Mouse (Mus musculus): Measurements from ENCODE around the gene Abl1.

Abl1 gene

GRCm38 (mm10) chr2:31689045-31689444, 869 bp downstream of the Abl1 start:
- DNase-seq (ENCODE audit: low spot score in 2 of 2), result peak; percentile 9 to 18

- DNase-seq (ENCODE audit: low spot score in 2 of 2), result no peak
Measured at GRCm38 (mm10) chr2:31690063-31690462, 1.9 kb downstream of the Abl1 start.

GRCm38 (mm10) chr2:31698209-31698608, 10.0 kb downstream of the Abl1 start:
- DNase-seq (ENCODE audit: low spot score in 2 of 2), result no peak

- DNase-seq (ENCODE audit: low spot score in 2 of 2), result no peak
Measured at GRCm38 (mm10) chr2:31700545-31701446, 12.6 kb downstream of the Abl1 start.

- DNase-seq (ENCODE audit: low spot score in 2 of 2), result no peak
Measured at GRCm38 (mm10) chr2:31703226-31703625, 15.1 kb downstream of the Abl1 start.

GRCm38 (mm10) chr2:31705914-31706313, 17.7 kb downstream of the Abl1 start:
- no peak for DNase-seq (ENCODE audit: low spot score in 2 of 2)

GRCm38 (mm10) chr2:31706531-31706930, 18.4 kb downstream of the Abl1 start:
- no peak for DNase-seq (ENCODE audit: low spot score in 2 of 2)

- no peak for DNase-seq (ENCODE audit: low spot score in 2 of 2)
Measured at GRCm38 (mm10) chr2:31712716-31713115, 24.5 kb downstream of the Abl1 start.

GRCm38 (mm10) chr2:31713813-31714212, 25.6 kb downstream of the Abl1 start:
- DNase-seq (ENCODE audit: low spot score in 2 of 2), result no peak

- no peak for DNase-seq (ENCODE audit: low spot score in 2 of 2)
Measured at GRCm38 (mm10) chr2:31714780-31715179, 26.6 kb downstream of the Abl1 start.

GRCm38 (mm10) chr2:31715985-31716384, 27.8 kb downstream of the Abl1 start:
- no peak for DNase-seq (ENCODE audit: low spot score in 2 of 2)

GRCm38 (mm10) chr2:31719202-31719880, 31.2 kb downstream of the Abl1 start:
- DNase-seq (ENCODE audit: low spot score in 2 of 2), result no peak

GRCm38 (mm10) chr2:31719944-31720343, 31.8 kb downstream of the Abl1 start:
- no peak for DNase-seq (ENCODE audit: low spot score in 2 of 2)

- no peak for DNase-seq (ENCODE audit: low spot score in 2 of 2)
Measured at GRCm38 (mm10) chr2:31720783-31721182, 32.6 kb downstream of the Abl1 start.

GRCm38 (mm10) chr2:31724730-31725490, 36.7 kb downstream of the Abl1 start:
- DNase-seq (ENCODE audit: low spot score in 2 of 2), result no peak

GRCm38 (mm10) chr2:31727576-31728277, 39.6 kb downstream of the Abl1 start:
- no peak for DNase-seq (ENCODE audit: low spot score in 2 of 2)

GRCm38 (mm10) chr2:31730640-31731039, 42.5 kb downstream of the Abl1 start:
- no peak for DNase-seq (ENCODE audit: low spot score in 2 of 2)

GRCm38 (mm10) chr2:31732497-31732896, 44.3 kb downstream of the Abl1 start:
- DNase-seq (ENCODE audit: low spot score in 2 of 2), result no peak

GRCm38 (mm10) chr2:31733558-31733957, 45.4 kb downstream of the Abl1 start:
- peak in 1 of 2 experiments; percentile 28 for DNase-seq (ENCODE audit: low spot score in 2 of 2)

GRCm38 (mm10) chr2:31739041-31739440, 50.9 kb downstream of the Abl1 start:
- DNase-seq (ENCODE audit: low spot score in 2 of 2), result no peak

- DNase-seq (ENCODE audit: low spot score in 2 of 2), result no peak
Measured at GRCm38 (mm10) chr2:31741728-31742127, 53.6 kb downstream of the Abl1 start.

- DNase-seq (ENCODE audit: low spot score in 2 of 2), result peak in 1 of 2 experiments; percentile 48
Measured at GRCm38 (mm10) chr2:31742134-31742533, 54.0 kb downstream of the Abl1 start.

Measured in urinary bladder, postnatal 36 days (tissue).